Mouse (Mus musculus): ENCODE measurements around the gene Numb. TPM values are rescaled to one million over a fixed set of nuclear protein-coding genes. Genes with fewer than 3 reads are reported as not detected.

The Numb gene
- polyA plus RNA-seq, 1 experiment = 36.7 TPM

DNA sequence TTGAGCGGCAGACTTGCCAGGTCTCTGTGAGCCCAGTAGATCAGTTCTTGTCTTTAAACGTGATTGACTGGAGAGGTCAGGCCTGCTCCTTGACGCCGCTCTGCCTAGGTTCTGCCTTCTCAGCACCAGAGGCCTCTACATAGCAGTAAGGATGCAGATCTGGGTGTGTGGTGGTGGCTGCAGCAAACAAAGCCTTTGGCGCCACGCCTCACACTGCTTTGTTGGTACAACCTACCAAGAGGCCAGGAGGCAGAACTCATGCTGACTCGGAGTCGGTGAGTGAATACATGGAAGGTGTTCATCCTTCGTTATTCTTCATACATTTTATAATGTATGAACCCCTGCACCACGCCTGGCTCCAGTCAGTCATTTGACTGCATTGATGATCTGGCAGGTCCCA, 163.0 kb downstream of the Numb start:
- TF ChIP-seq CTCF (IDR thresholded peaks at IDR 0.05; ENCODE audit: borderline replicate concordance, extremely low read depth, insufficient read depth, insufficient read length) (no peak), POLR2A (IDR thresholded peaks at IDR 0.05; ENCODE audit: borderline replicate concordance, extremely low read depth, insufficient read depth, insufficient read length, poor library complexity, severe bottlenecking) (no peak)
- no peak for DNase-seq (ENCODE audit: low read depth)

DNA sequence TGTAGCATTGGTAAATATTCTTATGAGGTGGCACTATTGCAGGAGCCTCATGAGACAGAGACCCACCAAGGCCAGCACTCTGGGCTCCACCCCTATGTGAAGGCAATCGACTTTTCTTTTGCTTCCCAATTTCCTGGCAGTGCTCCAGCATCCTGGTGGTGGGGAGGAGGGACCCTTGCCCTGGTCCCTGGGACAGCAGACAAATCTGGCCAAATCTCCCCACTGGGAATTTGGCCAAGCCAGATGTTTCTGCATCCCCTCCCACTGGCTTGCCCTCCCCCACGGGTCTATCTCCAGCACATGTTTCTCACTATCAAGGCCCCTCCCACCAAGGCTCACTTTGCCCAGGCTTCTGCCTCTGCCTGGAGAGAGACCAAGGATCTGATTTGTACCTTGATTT, 169.2 kb downstream of the Numb start:
- no peak for TF ChIP-seq POLR2A (IDR thresholded peaks at IDR 0.05; ENCODE audit: borderline replicate concordance, extremely low read depth, insufficient read depth, insufficient read length, poor library complexity, severe bottlenecking)
- no peak for TF ChIP-seq CTCF (IDR thresholded peaks at IDR 0.05; ENCODE audit: borderline replicate concordance, extremely low read depth, insufficient read depth, insufficient read length)
- peak; percentile 23 for DNase-seq (ENCODE audit: low read depth)

DNA sequence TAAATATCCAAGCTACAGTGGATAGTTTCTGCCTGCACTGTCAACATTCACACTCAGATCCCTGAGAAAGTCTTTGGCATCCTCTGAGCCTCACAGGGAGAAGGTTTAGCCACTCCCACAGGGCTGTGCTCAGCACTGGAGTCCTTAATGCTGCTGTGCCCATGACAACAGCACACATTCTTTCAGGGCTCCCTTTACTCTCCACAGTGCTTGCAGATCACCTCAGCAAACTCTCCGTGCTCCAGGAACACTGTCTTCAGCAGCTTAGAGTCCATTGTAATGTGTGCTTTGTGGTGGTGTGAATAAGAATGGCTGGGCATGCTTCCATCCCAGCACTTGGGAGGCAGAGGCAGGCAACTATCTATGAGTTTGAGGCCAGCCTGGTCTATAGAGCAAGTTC, 172.5 kb downstream of the Numb start:
- DNase-seq (ENCODE audit: low read depth) = no peak
- no peak for TF ChIP-seq POLR2A (IDR thresholded peaks at IDR 0.05; ENCODE audit: borderline replicate concordance, extremely low read depth, insufficient read depth, insufficient read length, poor library complexity, severe bottlenecking)
- no peak for TF ChIP-seq CTCF (IDR thresholded peaks at IDR 0.05; ENCODE audit: borderline replicate concordance, extremely low read depth, insufficient read depth, insufficient read length)

Other genes with a start within 250 kb of the Numb start
- 25.4 and 53.0 TPM in 2 replicates for gene Psen1, start 233.8 kb downstream of the Numb start, polyA plus RNA-seq (2012; rRNA removed)
- 0.77 and 0.85 TPM in 2 replicates for gene Papln, start 158.3 kb downstream of the Numb start, polyA plus RNA-seq (2012; rRNA removed)
- gene Riox1, start 28.7 kb upstream of the Numb start, polyA plus RNA-seq (2012; rRNA removed) = 16.4 and 19.2 TPM in 2 replicates
- not detected in 2 replicates for gene Heatr4, start 62.9 kb upstream of the Numb start, polyA plus RNA-seq (2012; rRNA removed)
- gene Acot2, start 65.9 kb upstream of the Numb start, polyA plus RNA-seq (2012; rRNA removed) = 3.1 and 4.5 TPM in 2 replicates
- gene Acot1, start 87.6 kb upstream of the Numb start, polyA plus RNA-seq (2012; rRNA removed) = 45.3 and 47.0 TPM in 2 replicates
- 0.21 and 0.45 TPM in 2 replicates for gene Acot4, start 116.4 kb upstream of the Numb start, polyA plus RNA-seq (2012; rRNA removed)
- gene Gm49366, start 117.0 kb upstream of the Numb start, polyA plus RNA-seq (2012; rRNA removed) = 0.49 TPM in 1 of 2 replicates, not detected in the other
- 0.21 and 0.36 TPM in 2 replicates for gene Acot3, start 130.2 kb upstream of the Numb start, polyA plus RNA-seq (2012; rRNA removed)
- 0.07 TPM in 1 of 2 replicates, not detected in the other for gene Acot5, start 147.4 kb upstream of the Numb start, polyA plus RNA-seq (2012; rRNA removed)
- 2.8 and 3.0 TPM in 2 replicates for gene Acot6, start 178.7 kb upstream of the Numb start, polyA plus RNA-seq (2012; rRNA removed)
- gene Dnal1, start 192.4 kb upstream of the Numb start, polyA plus RNA-seq (2012; rRNA removed) = 15.6 and 20.2 TPM in 2 replicates
- 3.2 TPM in 2 replicates for gene Pnma1, start 226.6 kb upstream of the Numb start, polyA plus RNA-seq (2012; rRNA removed)